Mouse (Mus musculus): ENCODE data around the gene Mterf4. TPM values are rescaled to one million over a fixed set of nuclear protein-coding genes. Genes with fewer than 3 reads are reported as not detected.
A peak's percentile ranks its signal among the peaks of the same experiment; 100 is the strongest.

The Mterf4 gene
- polyA plus RNA-seq (2015; fragmentation: Nextera tagmentation; extraction: Ambion mirVana), result 11.2 and 11.3 TPM in 2 replicates

DNA sequence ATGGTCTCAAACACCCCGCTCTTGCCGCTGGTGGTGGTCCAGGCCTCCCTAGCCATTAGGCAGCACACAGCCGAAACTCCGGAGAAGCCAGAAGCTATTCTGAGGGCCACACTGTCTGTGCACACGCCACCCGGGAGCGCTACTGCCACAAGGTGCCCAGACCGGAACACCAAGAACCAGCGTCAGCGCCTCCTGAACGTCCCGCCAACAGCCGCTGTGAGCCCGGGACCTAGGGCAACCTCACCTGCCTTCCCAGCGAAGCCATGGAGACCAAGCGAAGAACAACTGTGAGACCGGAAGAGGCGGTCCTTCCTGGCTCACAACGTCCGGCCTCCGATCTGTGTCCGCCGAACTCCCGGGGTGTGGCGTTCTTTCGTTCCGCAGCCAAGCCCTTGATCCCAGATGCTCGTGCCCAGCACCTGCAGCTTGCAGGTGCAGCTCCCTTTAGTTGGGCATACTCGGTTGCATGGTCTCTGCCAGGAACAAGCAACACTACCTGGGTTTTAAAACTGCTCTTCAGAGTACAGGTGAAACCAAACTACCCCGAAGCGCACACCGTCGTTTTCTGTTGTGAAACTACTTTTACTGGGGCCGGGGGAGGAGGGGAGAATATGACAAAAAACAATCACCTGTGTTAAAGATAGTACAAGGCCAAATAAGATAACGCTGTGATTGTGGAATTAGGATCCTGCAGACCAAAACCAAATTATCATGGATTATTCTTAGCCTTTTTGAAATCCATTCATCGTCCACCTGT is at the start of gene Mterf4:
TSS of gene Mterf4 (minus strand) at position 335 of the 757 bp plus-strand sequence.
- Histone ChIP-seq H3K36me3 (ENCODE audit: control insufficient read depth, insufficient read depth) (peaks cover 4% of the 10 kb centered on the region), H3K4me1 (ENCODE audit: control insufficient read depth, low read depth, low read length) (peaks cover 8% of the 10 kb centered on the region), H3K4me3 (ENCODE audit: low read depth, low read length) (peak within 1 kb of the TSS; percentile 84), H3K27ac (ENCODE audit: low read length) (peak within 1 kb of the TSS; percentile 43), H3K27me3 (ENCODE audit: control insufficient read depth, insufficient read depth, low read depth, low read length) (no peaks in the 10 kb centered on the region), H3K9me3 (replicated peaks; ENCODE audit: control insufficient read depth, low read length) (no peaks in the 10 kb centered on the region), H3K4me2 (ENCODE audit: low read depth, low read length) (peak within 1 kb of the TSS; percentile 74), H3K9ac (ENCODE audit: low read depth, low read length) (peak within 1 kb of the TSS; percentile 81)
- 7% methylated on average over 36 of the region's 36 CpGs for WGBS (ENCODE audit: insufficient replicate concordance)
- peak; percentile 91 for ATAC-seq (ENCODE audit: low read depth)

DNA sequence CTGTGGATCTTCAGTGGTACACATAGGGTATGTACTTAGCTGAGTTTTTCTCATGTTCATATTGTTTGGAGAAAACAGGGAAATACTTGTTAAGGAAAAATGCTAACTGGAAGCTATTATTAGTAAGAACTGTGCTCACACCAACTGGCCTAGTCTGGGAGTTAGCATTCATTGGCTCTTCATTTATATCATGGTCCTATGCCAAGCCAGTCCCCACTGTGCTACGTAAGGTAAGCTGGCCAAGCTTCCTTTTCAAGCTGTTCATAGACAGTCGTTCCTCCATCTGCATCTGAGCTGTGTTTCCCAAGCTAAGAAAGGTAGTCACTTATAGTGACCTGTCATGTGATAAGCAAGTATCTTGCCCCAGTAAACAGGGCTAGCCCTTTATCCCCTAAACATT is 47.0 kb upstream of the Mterf4 start:
- Histone ChIP-seq H3K4me3 (ENCODE audit: low read depth, low read length) (no peak overlapping the region), H3K9ac (ENCODE audit: low read depth, low read length) (no peak overlapping the region), H3K4me1 (ENCODE audit: control insufficient read depth, low read depth, low read length) (no peaks in the 10 kb centered on the region), H3K9me3 (replicated peaks; ENCODE audit: control insufficient read depth, low read length) (no peaks in the 10 kb centered on the region), H3K27me3 (ENCODE audit: control insufficient read depth, insufficient read depth, low read depth, low read length) (no peaks in the 10 kb centered on the region), H3K27ac (ENCODE audit: low read length) (no peak overlapping the region), H3K4me2 (ENCODE audit: low read depth, low read length) (no peak overlapping the region), H3K36me3 (ENCODE audit: control insufficient read depth, insufficient read depth) (peaks cover 39% of the 10 kb centered on the region)
- WGBS (ENCODE audit: insufficient replicate concordance), result 81% methylated on average over 2 of the region's 2 CpGs
- no peak for ATAC-seq (ENCODE audit: low read depth)

DNA sequence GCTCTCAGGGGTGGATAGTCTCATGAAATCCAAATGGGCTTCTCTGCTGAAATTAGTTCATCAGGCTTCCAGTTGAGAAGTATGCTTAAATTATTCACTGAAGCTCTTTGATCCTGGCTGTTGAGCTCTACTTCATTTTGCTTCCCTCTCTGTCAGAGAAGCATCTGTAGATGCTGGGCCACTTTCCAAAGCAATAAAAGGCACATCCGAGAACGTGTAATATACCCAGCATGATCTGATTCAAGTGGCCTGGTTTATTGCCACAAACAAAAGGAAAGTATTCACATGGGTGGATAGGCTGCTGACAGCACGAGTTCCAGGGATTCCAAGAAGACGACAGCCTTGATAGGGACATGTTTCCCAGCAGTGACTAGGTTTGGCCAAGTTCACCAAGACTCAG is 44.0 kb upstream of the Mterf4 start:
- Histone ChIP-seq H3K9ac (ENCODE audit: low read depth, low read length) (no peak overlapping the region), H3K27me3 (ENCODE audit: control insufficient read depth, insufficient read depth, low read depth, low read length) (no peaks in the 10 kb centered on the region), H3K27ac (ENCODE audit: low read length) (no peak overlapping the region), H3K4me2 (ENCODE audit: low read depth, low read length) (no peak overlapping the region), H3K36me3 (ENCODE audit: control insufficient read depth, insufficient read depth) (peaks cover 36% of the 10 kb centered on the region), H3K9me3 (replicated peaks; ENCODE audit: control insufficient read depth, low read length) (no peaks in the 10 kb centered on the region), H3K4me3 (ENCODE audit: low read depth, low read length) (no peak overlapping the region), H3K4me1 (ENCODE audit: control insufficient read depth, low read depth, low read length) (peaks cover under 1% of the 10 kb centered on the region)
- whole genome bisulfite sequencing (ENCODE audit: insufficient replicate concordance), result 87% methylated on average over 4 of the region's 4 CpGs
- ATAC-seq (ENCODE audit: low read depth), result no peak

DNA sequence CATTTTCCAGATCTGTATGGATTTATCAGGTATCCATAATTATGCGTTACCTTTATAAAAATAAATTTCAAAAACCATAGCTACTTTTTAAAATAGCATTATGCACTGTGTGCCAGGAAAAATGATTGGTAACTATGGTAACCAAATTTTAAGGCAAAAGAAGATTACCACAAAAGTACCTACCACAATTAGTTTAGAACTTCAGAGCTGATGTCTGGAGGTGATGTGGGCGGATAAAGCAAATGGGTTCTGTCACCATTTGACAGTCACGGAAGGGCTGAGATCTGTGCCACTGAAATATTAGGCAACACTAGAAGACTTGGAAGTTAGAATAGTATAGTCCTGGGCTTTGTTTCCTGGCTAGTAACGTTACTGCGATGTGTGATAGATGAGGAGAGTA is 41.5 kb upstream of the Mterf4 start:
- Histone ChIP-seq H3K9ac (ENCODE audit: low read depth, low read length) (no peak overlapping the region), H3K27me3 (ENCODE audit: control insufficient read depth, insufficient read depth, low read depth, low read length) (no peaks in the 10 kb centered on the region), H3K4me1 (ENCODE audit: control insufficient read depth, low read depth, low read length) (peaks cover 7% of the 10 kb centered on the region), H3K4me2 (ENCODE audit: low read depth, low read length) (no peak overlapping the region), H3K27ac (ENCODE audit: low read length) (no peak overlapping the region), H3K4me3 (ENCODE audit: low read depth, low read length) (no peak overlapping the region), H3K9me3 (replicated peaks; ENCODE audit: control insufficient read depth, low read length) (no peaks in the 10 kb centered on the region), H3K36me3 (ENCODE audit: control insufficient read depth, insufficient read depth) (peaks cover 20% of the 10 kb centered on the region)
- ATAC-seq (ENCODE audit: low read depth), result no peak
- 88% methylated on average over 5 of the region's 5 CpGs for WGBS (ENCODE audit: insufficient replicate concordance)

DNA sequence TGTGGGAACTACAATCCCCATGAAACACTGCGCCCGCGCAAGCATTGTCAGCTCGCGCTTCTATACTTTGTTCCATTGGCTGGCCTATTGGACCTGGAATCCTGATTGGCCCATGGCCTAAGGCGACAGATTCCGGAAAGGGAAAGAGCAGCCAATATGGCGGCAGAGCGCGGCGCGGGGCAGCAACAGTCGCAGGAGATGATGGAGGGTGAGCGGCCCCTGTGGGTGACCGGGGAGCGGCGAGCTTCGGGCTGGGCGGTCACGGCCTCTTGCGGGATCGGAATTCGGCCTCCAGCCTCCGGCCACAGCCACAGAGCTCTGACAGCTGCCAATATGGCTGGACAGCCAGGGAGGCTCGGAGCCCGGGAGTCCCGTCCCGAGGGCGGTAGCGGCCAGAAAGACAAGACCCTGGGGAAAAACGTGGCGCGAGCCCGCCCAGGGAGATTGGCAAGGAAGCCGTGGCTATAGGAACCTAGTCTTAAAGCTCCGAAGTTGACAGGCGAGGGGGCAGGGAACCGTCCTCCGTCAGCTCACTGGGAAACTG is 37.9 kb upstream of the Mterf4 start:
- H3K36me3 ChIP-seq (ENCODE audit: control insufficient read depth, insufficient read depth), result peaks cover 5% of the 10 kb centered on the region; the same call in 1 of the 2 replicates
- peak; percentile 90 for ATAC-seq (ENCODE audit: low read depth)
- no peaks in the 10 kb centered on the region for H3K27me3 ChIP-seq (ENCODE audit: control insufficient read depth, insufficient read depth, low read depth, low read length)
- H3K27ac ChIP-seq (ENCODE audit: low read length), result peak overlapping the region; percentile 67
- peak overlapping the region; percentile 94 for H3K4me2 ChIP-seq (ENCODE audit: low read depth, low read length)
- H3K9ac ChIP-seq (ENCODE audit: low read depth, low read length), result peak overlapping the region; percentile 91
- H3K9me3 ChIP-seq (replicated peaks; ENCODE audit: control insufficient read depth, low read length), result no peaks in the 10 kb centered on the region
- under 1% methylated on average over 39 of the region's 39 CpGs for WGBS (ENCODE audit: insufficient replicate concordance)
- peaks cover 13% of the 10 kb centered on the region for H3K4me1 ChIP-seq (ENCODE audit: control insufficient read depth, low read depth, low read length)
- peak overlapping the region; percentile 99 for H3K4me3 ChIP-seq (ENCODE audit: low read depth, low read length)

DNA sequence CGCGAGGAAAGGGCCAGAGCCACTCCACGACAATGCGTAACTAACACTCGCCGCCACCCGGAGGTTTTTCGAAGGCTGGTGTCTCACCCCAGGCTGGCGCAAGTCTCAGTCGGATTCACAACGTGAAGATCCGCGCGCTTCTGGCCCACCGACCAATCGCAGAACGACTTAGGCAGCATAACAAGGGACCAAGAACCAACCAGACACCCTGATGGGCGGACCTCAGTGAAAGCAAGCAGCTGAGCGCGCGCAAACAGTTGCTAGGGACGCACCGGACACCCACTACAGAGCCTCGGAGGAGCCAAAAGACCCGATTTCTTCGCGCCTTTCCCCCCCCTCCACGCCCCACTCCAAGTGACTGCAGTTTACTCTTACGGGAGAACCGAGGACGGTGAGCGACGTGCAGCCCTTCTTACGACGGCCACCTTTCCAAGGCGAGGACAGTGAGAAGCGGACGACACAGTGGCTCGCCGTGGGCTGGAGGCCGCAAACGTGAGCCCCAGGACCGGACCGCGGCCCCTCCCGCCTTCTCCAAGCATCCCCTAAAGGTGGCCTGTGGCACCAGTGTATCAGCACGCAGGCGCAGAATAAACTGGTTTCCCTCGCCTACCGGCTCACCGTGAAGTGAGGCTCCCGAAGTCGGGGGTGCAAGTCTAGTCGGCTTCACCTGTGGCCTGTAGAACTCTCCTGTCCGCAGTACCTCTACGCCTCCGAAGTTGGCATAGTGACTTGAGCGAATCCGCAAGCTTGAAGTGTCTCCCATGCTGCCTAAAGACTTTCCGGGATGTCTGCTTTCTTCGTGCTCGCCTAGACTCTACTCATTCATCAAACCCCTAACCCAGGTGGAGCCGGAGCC is 37.2 kb upstream of the Mterf4 start, which contains the start of the genes Ppp1r7 and Pask:
TSS of gene Ppp1r7 (plus strand) at position 207 of the 856 bp plus-strand sequence.
TSS of gene Pask (minus strand) at position 835 of the 856 bp plus-strand sequence.
- H3K9ac ChIP-seq (ENCODE audit: low read depth, low read length), result peak within 1 kb of the TSS; percentile 91
- peak; percentile 92 for ATAC-seq (ENCODE audit: low read depth)
- peak within 1 kb of the TSS; percentile 94 for H3K4me2 ChIP-seq (ENCODE audit: low read depth, low read length)
- H3K4me1 ChIP-seq (ENCODE audit: control insufficient read depth, low read depth, low read length), result peaks cover 13% of the 10 kb centered on the region
- no peaks in the 10 kb centered on the region for H3K27me3 ChIP-seq (ENCODE audit: control insufficient read depth, insufficient read depth, low read depth, low read length)
- no peaks in the 10 kb centered on the region for H3K9me3 ChIP-seq (replicated peaks; ENCODE audit: control insufficient read depth, low read length)
- WGBS (ENCODE audit: insufficient replicate concordance), result under 1% methylated on average over 63 of the region's 63 CpGs
- peak within 1 kb of the TSS; percentile 84 for H3K27ac ChIP-seq (ENCODE audit: low read length)
- H3K36me3 ChIP-seq (ENCODE audit: control insufficient read depth, insufficient read depth), result peaks cover 5% of the 10 kb centered on the region; the same call in 1 of the 2 replicates
- peak within 1 kb of the TSS; percentile 99 for H3K4me3 ChIP-seq (ENCODE audit: low read depth, low read length)

DNA sequence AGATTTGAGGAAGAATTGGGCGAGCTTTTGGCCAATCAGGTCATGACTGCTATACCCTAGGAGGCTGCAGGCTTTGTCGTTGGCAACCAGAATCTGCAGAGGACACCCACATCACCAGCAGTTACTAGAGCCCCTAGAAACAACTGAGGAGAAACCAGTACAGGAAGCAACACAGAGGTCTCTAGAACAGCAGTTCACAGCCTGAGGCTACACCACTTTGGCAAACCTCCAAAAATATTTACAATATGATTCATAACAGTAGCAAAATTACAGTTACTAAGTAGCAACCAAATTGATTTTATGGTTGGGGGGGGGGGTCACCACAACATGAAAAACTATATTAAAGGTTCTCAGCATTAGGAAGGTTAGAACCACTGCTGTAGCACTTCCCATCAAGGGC is 28.9 kb upstream of the Mterf4 start:
- 72% methylated on average over 2 of the region's 2 CpGs for WGBS (ENCODE audit: insufficient replicate concordance)
- no peak overlapping the region for H3K4me2 ChIP-seq (ENCODE audit: low read depth, low read length)
- ATAC-seq (ENCODE audit: low read depth), result no peak
- H3K4me3 ChIP-seq (ENCODE audit: low read depth, low read length), result no peak overlapping the region
- no peaks in the 10 kb centered on the region for H3K4me1 ChIP-seq (ENCODE audit: control insufficient read depth, low read depth, low read length)
- no peak overlapping the region for H3K9ac ChIP-seq (ENCODE audit: low read depth, low read length)
- peaks cover 5% of the 10 kb centered on the region for H3K36me3 ChIP-seq (ENCODE audit: control insufficient read depth, insufficient read depth)
- H3K27me3 ChIP-seq (ENCODE audit: control insufficient read depth, insufficient read depth, low read depth, low read length), result no peaks in the 10 kb centered on the region
- H3K27ac ChIP-seq (ENCODE audit: low read length), result no peak overlapping the region
- H3K9me3 ChIP-seq (replicated peaks; ENCODE audit: control insufficient read depth, low read length), result no peaks in the 10 kb centered on the region

DNA sequence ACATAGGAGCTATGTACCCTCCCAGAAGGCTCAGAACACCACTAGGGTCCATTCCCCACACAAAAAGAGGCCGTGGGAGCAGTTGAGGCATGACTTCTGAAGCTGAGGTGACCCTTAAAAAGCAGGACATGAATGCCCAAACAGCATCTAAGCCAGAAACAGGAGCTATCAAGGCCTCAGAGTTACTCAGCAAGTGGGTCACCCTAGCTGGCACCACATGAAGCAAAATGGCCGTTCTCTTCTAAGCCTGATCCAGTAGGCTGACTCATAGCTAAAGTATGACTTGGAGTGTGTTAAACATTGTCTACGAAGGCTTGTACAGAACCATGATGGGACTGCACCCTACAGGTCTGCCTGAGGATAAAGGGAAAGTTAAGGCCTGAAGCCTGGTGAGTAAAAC is 20.7 kb upstream of the Mterf4 start:
- no peaks in the 10 kb centered on the region for H3K9me3 ChIP-seq (replicated peaks; ENCODE audit: control insufficient read depth, low read length)
- H3K4me3 ChIP-seq (ENCODE audit: low read depth, low read length), result no peak overlapping the region
- H3K9ac ChIP-seq (ENCODE audit: low read depth, low read length), result no peak overlapping the region
- no peak overlapping the region for H3K4me2 ChIP-seq (ENCODE audit: low read depth, low read length)
- no peaks in the 10 kb centered on the region for H3K4me1 ChIP-seq (ENCODE audit: control insufficient read depth, low read depth, low read length)
- H3K27ac ChIP-seq (ENCODE audit: low read length), result no peak overlapping the region
- WGBS (ENCODE audit: insufficient replicate concordance), result 79% methylated on average over 3 of the region's 3 CpGs
- no peaks in the 10 kb centered on the region for H3K27me3 ChIP-seq (ENCODE audit: control insufficient read depth, insufficient read depth, low read depth, low read length)
- ATAC-seq (ENCODE audit: low read depth), result no peak
- H3K36me3 ChIP-seq (ENCODE audit: control insufficient read depth, insufficient read depth), result peaks cover 5% of the 10 kb centered on the region
